Mouse (Mus musculus) right cerebral cortex, postnatal 25 days (tissue): ENCODE measurements around the gene Scn3b.

Experiments
- DNase-seq: peaks from one replicate; pipeline ENCODE4 v3.0.0; 2022

Gene Scn3b

GRCm38 (mm10) chr9:40318771-40319170 is 49.8 kb downstream of the Scn3b start:
- no peak for DNase-seq

GRCm38 (mm10) chr9:40320405-40320804 is 51.4 kb downstream of the Scn3b start:
- DNase-seq, result no peak

- DNase-seq, result no peak
Measured at GRCm38 (mm10) chr9:40320879-40321667, 52.1 kb downstream of the Scn3b start.

- DNase-seq, result no peak
Measured at GRCm38 (mm10) chr9:40321668-40322003, 52.6 kb downstream of the Scn3b start.

- DNase-seq, result no peak
Measured at GRCm38 (mm10) chr9:40322372-40322771, 53.4 kb downstream of the Scn3b start.

GRCm38 (mm10) chr9:40323171-40323570 is 54.2 kb downstream of the Scn3b start:
- no peak for DNase-seq

GRCm38 (mm10) chr9:40323773-40324172 is 54.8 kb downstream of the Scn3b start:
- DNase-seq, result no peak

- no peak for DNase-seq
Measured at GRCm38 (mm10) chr9:40324232-40324792, 55.3 kb downstream of the Scn3b start.

GRCm38 (mm10) chr9:40324826-40325225 is 55.8 kb downstream of the Scn3b start:
- DNase-seq, result no peak

GRCm38 (mm10) chr9:40326260-40326915 is 57.4 kb downstream of the Scn3b start:
- DNase-seq, result no peak

GRCm38 (mm10) chr9:40330609-40331382 is 61.8 kb downstream of the Scn3b start:
- peak; percentile 80 for DNase-seq

- no peak for DNase-seq
Measured at GRCm38 (mm10) chr9:40331411-40332286, 62.6 kb downstream of the Scn3b start.

- DNase-seq, result no peak
Measured at GRCm38 (mm10) chr9:40332326-40332725, 63.3 kb downstream of the Scn3b start.

GRCm38 (mm10) chr9:40332731-40333648 is 64.0 kb downstream of the Scn3b start:
- DNase-seq, result no peak

- DNase-seq, result peak; percentile 80
Measured at GRCm38 (mm10) chr9:40333649-40334396, 64.8 kb downstream of the Scn3b start.

GRCm38 (mm10) chr9:40334617-40335016 is 65.6 kb downstream of the Scn3b start:
- DNase-seq, result no peak

- DNase-seq, result no peak
Measured at GRCm38 (mm10) chr9:40336701-40337100, 67.7 kb downstream of the Scn3b start.

- DNase-seq, result no peak
Measured at GRCm38 (mm10) chr9:40337131-40337820, 68.3 kb downstream of the Scn3b start.

- no peak for DNase-seq
Measured at GRCm38 (mm10) chr9:40339578-40339977, 70.6 kb downstream of the Scn3b start.
